Mouse (Mus musculus) liver, embryonic 14.5 days (tissue): ENCODE results near the gene Pfdn4. TPM values are rescaled to one million over a fixed set of nuclear protein-coding genes. Genes with fewer than 3 reads are reported as not detected.

Source experiments
- ATAC-seq: fragments of 200-750 bp; cut with Nextera tagmentation; 2 replicates; pipeline ENCODE4 v1.8.0; 2017; ENCODE audit warnings: moderate number of reproducible peaks, mild to moderate bottlenecking, moderate library complexity; ENCODE audit not compliant: insufficient read depth
- DNase-seq, 3 experiments: peaks; one replicate each; pipeline ENCODE4 v3.0.0-alpha.2; 2012 to 2013; ENCODE audit warnings: low read depth in 3 of 3, low spot score in 3 of 3
- H3K27ac ChIP-seq: fragments of 300-500 bp; sonication (generic); 2 replicates; pipeline ENCODE4 v1.5.1; 2014; ENCODE audit warnings: moderate library complexity, mild to moderate bottlenecking, control low read depth, inconsistent platforms
- H3K27me3 ChIP-seq: fragments of 300-500 bp; sonication (generic); 2 replicates; pipeline ENCODE4 v1.6.1; 2014; ENCODE audit warnings: mild to moderate bottlenecking, low read length, moderate library complexity; ENCODE audit not compliant: control insufficient read depth, insufficient read depth
- H3K36me3 ChIP-seq: fragments of 300-500 bp; sonication (generic); replicated peaks from 2 replicates; pipeline ENCODE4 v1.6.1; 2014; ENCODE audit warnings: low read depth; ENCODE audit not compliant: control insufficient read depth, insufficient read depth
- H3K4me1 ChIP-seq, 2 experiments: fragments of 200-500 bp in 1 of 2; fragments of 300-500 bp in 1 of 2; sonication (generic) in 1 of 2; replicated peaks; 2 replicates each; pipeline ENCODE4 v1.6.1; 2012 to 2014; ENCODE audit warnings: antibody characterized with exemption in 1 of 2, inconsistent platforms in 1 of 2, low read length in 1 of 2; ENCODE audit not compliant: control insufficient read depth in 2 of 2, insufficient read depth in 2 of 2
- H3K4me2 ChIP-seq: fragments of 300-500 bp; sonication (generic); 2 replicates; pipeline ENCODE4 v1.6.1; 2014; ENCODE audit warnings: low read depth, mild to moderate bottlenecking, control low read depth, moderate library complexity
- H3K4me3 ChIP-seq, 2 experiments: fragments of 200-500 bp in 1 of 2; fragments of 300-500 bp in 1 of 2; sonication (generic) in 1 of 2; 2 replicates each; pipeline ENCODE4 v1.5.1; 2012 to 2014; ENCODE audit warnings: low read depth in 2 of 2, low read length in 2 of 2, mild to moderate bottlenecking in 2 of 2, control low read depth in 1 of 2, inconsistent platforms in 1 of 2, moderate library complexity in 1 of 2; ENCODE audit not compliant: insufficient read depth in 1 of 2
- H3K9ac ChIP-seq: fragments of 300-500 bp; sonication (generic); replicated peaks from 2 replicates; pipeline ENCODE4 v1.6.1; 2014; ENCODE audit warnings: mild to moderate bottlenecking, control low read depth, moderate library complexity
- H3K9me3 ChIP-seq: fragments of 300-500 bp; sonication (generic); 2 replicates; pipeline ENCODE4 v1.6.1; 2016; ENCODE audit warnings: low read length, mixed read lengths; ENCODE audit not compliant: control insufficient read depth
- CTCF ChIP-seq: IDR thresholded peaks from 2 replicates; pipeline ENCODE4 v1.5.1; 2016; ENCODE audit warnings: antibody characterized with exemption, low read depth, control low read depth
- EP300 ChIP-seq: IDR thresholded peaks from 2 replicates; pipeline ENCODE4 v1.6.1; 2016; ENCODE audit warnings: antibody characterized with exemption, low read depth
- WGBS: fragments of 180-500 bp; shearing (Covaris S2); extraction: QIAGEN DNeasy Blood & Tissue Kit; methylation state at CpG from one replicate; pipeline ENCODE4 v1.1.7; 2014; ENCODE audit not compliant: insufficient replicate concordance; 5-methylcytosine and 5-hydroxymethylcytosine counted together
- polyA plus RNA-seq, 2 experiments: library from polyadenylated mRNA; depleted of rRNA in 1 of 2; stranded (reverse) in 1 of 2; unstranded in 1 of 2; fragments of >200 nt; fragmentation: Nextera tagmentation in 1 of 2; extraction: Ambion mirVana in 1 of 2; gene quantifications; 2 replicates each; pipeline versions ENCODE4 v1.2.1 to v1.2.3; 2012 to 2014

Pfdn4 gene
- polyA plus RNA-seq, 2 experiments: 24.7 to 45.1 TPM

GRCm38 (mm10) chr2:170545745-170546144 is 49.5 kb downstream of the Pfdn4 start:
- WGBS: 46% methylated on average over 4 of the region's 4 CpGs
- Histone ChIP-seq H3K9me3 (no peaks in the 10 kb centered on the region), H3K9ac (no peak overlapping the region), H3K4me2 (no peak overlapping the region), H3K36me3 (no peaks in the 10 kb centered on the region), H3K27ac (no peak overlapping the region), H3K27me3 (no peaks in the 10 kb centered on the region), H3K4me3 (no peak overlapping the region), H3K4me1 (no peaks in the 10 kb centered on the region; a peak in 1 of 4 replicates)
- TF ChIP-seq EP300: no peak
- ATAC-seq (no peak), DNase-seq (no peak)

GRCm38 (mm10) chr2:170547526-170547925 is 51.3 kb downstream of the Pfdn4 start:
- no peaks in the 10 kb centered on the region for H3K36me3 ChIP-seq
- H3K4me3 ChIP-seq: no peak overlapping the region
- no peaks in the 10 kb centered on the region for H3K27me3 ChIP-seq
- H3K27ac ChIP-seq: no peak overlapping the region
- no peak overlapping the region for H3K9ac ChIP-seq
- WGBS: 44% methylated on average over 6 of the region's 6 CpGs
- DNase-seq: no peak
- TF ChIP-seq CTCF: no peak
- TF ChIP-seq EP300: no peak
- no peak for ATAC-seq
- H3K9me3 ChIP-seq: no peaks in the 10 kb centered on the region
- no peak overlapping the region for H3K4me2 ChIP-seq
- H3K4me1 ChIP-seq: no peaks in the 10 kb centered on the region; a peak in 1 of 4 replicates

- no peaks in the 10 kb centered on the region for H3K27me3 ChIP-seq
- no peak overlapping the region for H3K9ac ChIP-seq
- ATAC-seq (no peak), DNase-seq (no peak)
- WGBS: 54% methylated on average over 4 of the region's 4 CpGs
- no peak overlapping the region for H3K4me3 ChIP-seq
- no peaks in the 10 kb centered on the region; a peak in 1 of 4 replicates for H3K4me1 ChIP-seq
- H3K36me3 ChIP-seq: no peaks in the 10 kb centered on the region
- no peak overlapping the region for H3K4me2 ChIP-seq
- no peak overlapping the region for H3K27ac ChIP-seq
- no peaks in the 10 kb centered on the region for H3K9me3 ChIP-seq
- TF ChIP-seq EP300 (no peak), CTCF (no peak)
Observed at GRCm38 (mm10) chr2:170548046-170548445, 51.8 kb downstream of the Pfdn4 start.

GRCm38 (mm10) chr2:170549146-170549545 is 52.9 kb downstream of the Pfdn4 start:
- H3K4me3 ChIP-seq: no peak overlapping the region
- WGBS: 55% methylated on average over 2 of the region's 2 CpGs

GRCm38 (mm10) chr2:170550240-170550639 is 54.0 kb downstream of the Pfdn4 start:
- WGBS: 16% methylated on average over 5 of the region's 5 CpGs
- no peak overlapping the region for H3K9ac ChIP-seq
- no peaks in the 10 kb centered on the region for H3K27me3 ChIP-seq
- no peak for ATAC-seq
- no peak overlapping the region for H3K27ac ChIP-seq
- no peaks in the 10 kb centered on the region; a peak in 1 of 4 replicates for H3K4me1 ChIP-seq
- TF ChIP-seq CTCF (no peak), EP300 (no peak)
- no peak overlapping the region for H3K4me3 ChIP-seq
- no peaks in the 10 kb centered on the region for H3K36me3 ChIP-seq
- no peak overlapping the region for H3K4me2 ChIP-seq
- H3K9me3 ChIP-seq: no peaks in the 10 kb centered on the region
- no peak for DNase-seq

More at GRCm38 (mm10) chr2:170549146-170549545, 52.9 kb downstream of the Pfdn4 start:
- H3K27me3 ChIP-seq: no peaks in the 10 kb centered on the region
- no peak for ATAC-seq
- H3K36me3 ChIP-seq: no peaks in the 10 kb centered on the region
- no peak overlapping the region for H3K27ac ChIP-seq
- no peak overlapping the region for H3K4me2 ChIP-seq
- no peaks in the 10 kb centered on the region; a peak in 1 of 4 replicates for H3K4me1 ChIP-seq
- DNase-seq: no peak
- H3K9ac ChIP-seq: no peak overlapping the region
- TF ChIP-seq EP300 (no peak), CTCF (no peak)
- H3K9me3 ChIP-seq: no peaks in the 10 kb centered on the region
